Mouse (Mus musculus) B cell, adult 67 days (primary cell): ENCODE measurements around the gene Sh3bp5l. TPM values are rescaled to one million over a fixed set of nuclear protein-coding genes. Genes with fewer than 3 reads are reported as not detected.

Experiments used
- total RNA-seq, 2 experiments: library from RNA; stranded (reverse); gene quantifications; 4 replicates each; pipeline ENCODE4 v1.2.4; 2023

The Sh3bp5l gene
- 10 to 100 TPM; 18.6 to 28.6 TPM for total RNA-seq

GRCm38 (mm10) chr11:58330276-58331148 lies at the start of gene Sh3bp5l, which contains the start of gene Zfp672:
Gene Sh3bp5l (plus strand): TSS chr11:58330724.
Gene Zfp672 (minus strand): TSS chr11:58330339.

GRCm38 (mm10) chr11:58306860-58307308 lies 23.6 kb upstream of the Sh3bp5l start, which contains the start of gene Zfp692:
Gene Zfp692 (plus strand): TSS chr11:58307069.

DNA sequence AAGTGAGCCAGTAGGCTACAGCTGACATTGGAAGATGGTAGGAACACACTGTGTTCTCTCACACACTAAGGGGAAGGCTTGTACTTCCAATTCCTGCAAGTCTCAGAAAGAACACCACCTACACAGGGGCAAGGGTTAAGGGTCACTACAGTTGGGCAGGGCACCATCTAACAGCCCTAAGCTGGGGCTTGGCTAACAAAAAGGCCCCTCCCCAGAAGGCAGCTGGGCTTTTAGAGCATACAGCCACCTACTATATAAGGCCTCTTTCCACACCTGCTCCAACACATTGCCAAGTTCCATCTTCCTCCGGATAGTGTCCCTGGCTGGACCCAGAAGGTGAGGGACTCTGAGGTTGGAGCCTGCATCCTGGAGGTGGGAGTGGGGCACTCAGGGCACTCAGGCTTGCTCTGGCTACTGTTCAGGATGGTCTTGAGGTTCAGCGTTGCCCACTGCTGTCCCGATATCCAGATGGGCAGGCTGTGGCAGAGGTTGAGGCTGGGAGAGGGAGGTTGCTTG lies 48.3 kb downstream of the Sh3bp5l start, which contains the start of gene Lypd8:
Gene Lypd8 (plus strand): TSS at position 281 of the 516 bp plus-strand sequence.

Other genes starting within 250 kb of the Sh3bp5l start
- gene Gm12248, start 237.6 kb upstream of the Sh3bp5l start, total RNA-seq, result not detected
- gene Cnot8, start 226.6 kb upstream of the Sh3bp5l start, total RNA-seq, result 10 to 100 TPM; 54.1 to 59.5 TPM
- 10 to 100 TPM; 21.8 to 23.1 TPM for gene Gemin5, start 162.2 kb upstream of the Sh3bp5l start, total RNA-seq
- gene Mrpl22, start 159.1 kb upstream of the Sh3bp5l start, total RNA-seq, result 10 to 100 TPM; 25.5 to 36.5 TPM
- 10 to 100 TPM; 18.9 to 25.8 TPM for gene Igtp, start 131.2 kb upstream of the Sh3bp5l start, total RNA-seq
- 10 to 100 TPM in 1 of 2 experiments, 1 to 10 TPM in 1; 9.8 to 13.1 TPM for gene Irgm2, start 131.1 kb upstream of the Sh3bp5l start, total RNA-seq
- not detected for gene 4930438A08Rik, start 55.9 kb upstream of the Sh3bp5l start, total RNA-seq
- 10 to 100 TPM; 30.7 to 32.7 TPM for gene Zfp692, start 23.7 kb upstream of the Sh3bp5l start, total RNA-seq
- 10 to 100 TPM; 34.3 to 42.3 TPM for gene Zfp672, start 385 bp upstream of the Sh3bp5l start, total RNA-seq
- gene Lypd8, start 48.3 kb downstream of the Sh3bp5l start, total RNA-seq, result not detected
- not detected for gene 1810065E05Rik, start 90.4 kb downstream of the Sh3bp5l start, total RNA-seq
- gene Gm12253, start 101.8 kb downstream of the Sh3bp5l start, total RNA-seq, result not detected
- not detected for gene Lypd9, start 122.2 kb downstream of the Sh3bp5l start, total RNA-seq
- not detected for gene Olfr30, start 131.5 kb downstream of the Sh3bp5l start, total RNA-seq
- gene Olfr332, start 161.8 kb downstream of the Sh3bp5l start, total RNA-seq, result not detected
- gene Olfr331, start 171.8 kb downstream of the Sh3bp5l start, total RNA-seq, result not detected
- gene Olfr330, start 204.1 kb downstream of the Sh3bp5l start, total RNA-seq, result not detected
- not detected for gene Olfr329-ps, start 215.7 kb downstream of the Sh3bp5l start, total RNA-seq
- gene Olfr328, start 224.9 kb downstream of the Sh3bp5l start, total RNA-seq, result not detected
- not detected for gene Olfr224, start 239.8 kb downstream of the Sh3bp5l start, total RNA-seq
- gene Olfr325, start 247.0 kb downstream of the Sh3bp5l start, total RNA-seq, result not detected